Mouse (Mus musculus) C2C12 (cell line): ENCODE measurements around the gene Myo3b.

ENCODE experiments used
- CTCF ChIP-seq: IDR thresholded peaks from one replicate; pipeline ENCODE4 v1.5.1; 2011; ENCODE audit not compliant: control insufficient read depth, insufficient read depth, insufficient read length
- FOSL1 ChIP-seq: IDR thresholded peaks from one replicate; pipeline ENCODE4 v1.8.0; 2011; ENCODE audit warnings: mild to moderate bottlenecking, low read length; ENCODE audit not compliant: poor library complexity, insufficient read depth, severe bottlenecking
- MAX ChIP-seq: IDR thresholded peaks from one replicate; pipeline ENCODE4 v1.6.1; 2011; ENCODE audit warnings: mild to moderate bottlenecking, control low read depth
- MYOD1 ChIP-seq: IDR thresholded peaks from one replicate; pipeline ENCODE4 v1.6.1; 2011; ENCODE audit warnings: low read depth; ENCODE audit not compliant: control insufficient read depth, insufficient read length
- MYOG ChIP-seq: IDR thresholded peaks from one replicate; pipeline ENCODE4 v1.6.1; 2011; ENCODE audit not compliant: control insufficient read depth, insufficient read length; ENCODE audit errors: extremely low read depth
- USF1 ChIP-seq: IDR thresholded peaks from one replicate; pipeline ENCODE4 v1.6.1; 2011; ENCODE audit warnings: low read depth, mild to moderate bottlenecking, control low read depth, moderate library complexity

DNA sequence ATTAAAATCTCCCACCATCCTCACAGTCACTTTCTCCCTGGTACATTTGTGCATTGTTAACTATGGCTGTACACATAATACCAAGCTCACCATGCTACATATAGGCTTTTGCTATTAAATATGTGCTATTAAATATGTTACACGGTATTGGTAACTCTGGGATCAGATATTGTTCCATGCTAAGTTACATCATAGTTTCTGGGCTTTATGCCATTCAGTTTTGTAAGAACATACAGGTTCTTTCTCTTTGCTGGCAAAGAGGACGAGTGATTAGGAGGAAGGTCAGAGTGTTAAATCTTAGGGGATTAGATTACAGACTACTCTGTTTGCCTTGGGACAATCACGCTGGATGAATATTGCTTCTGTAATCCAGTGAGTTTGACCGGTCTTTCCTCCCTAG is 207.1 kb downstream of the Myo3b start:
- TF ChIP-seq CTCF (no peak), MAX (no peak), MYOD1 (no peak), MYOG (no peak), FOSL1 (no peak), USF1 (no peak)
